Comparison of ENCODE assay signal across 8 mouse cellular contexts in genomic region chr2:25836291-25836690, GRCm38 (mm10). TPM values are rescaled to one million over a fixed set of nuclear protein-coding genes. Genes with fewer than 3 reads are reported as not detected.
DNase-seq lines count a peak whose midpoint lies in the region; ATAC-seq and TF ChIP-seq lines count a peak whose summit lies in the region.

No protein-coding gene starts in this region.

- no peaks in the 10 kb centered on the region for H3K79me2 ChIP-seq in liver, adult 2 months (ENCODE audit: control insufficient read depth, insufficient read depth, low read length)

- no peaks in the 10 kb centered on the region for H3K4me1 ChIP-seq in kidney, postnatal 0 days (replicated peaks; ENCODE audit: insufficient read depth, low read length)
- H3K4me1 ChIP-seq in liver, adult 2 months (ENCODE audit: control insufficient read depth, insufficient read depth, low read length), result no peaks in the 10 kb centered on the region
- H3K4me1 ChIP-seq in stomach, postnatal 0 days (replicated peaks; ENCODE audit: control insufficient read depth, insufficient read depth), result no peaks in the 10 kb centered on the region

- H3K4me3 ChIP-seq in kidney, postnatal 0 days (replicated peaks; ENCODE audit: low read depth, low read length), result no peak overlapping the region
- H3K4me3 ChIP-seq in liver, adult 2 months (ENCODE audit: insufficient read depth, low read depth, low read length), result no peak overlapping the region
- H3K4me3 ChIP-seq in stomach, postnatal 0 days (ENCODE audit: low read depth, low read length), result no peak overlapping the region

- H3K27me3 ChIP-seq in kidney, postnatal 0 days (ENCODE audit: insufficient read depth, low read length), result no peaks in the 10 kb centered on the region
- H3K27me3 ChIP-seq in liver, adult 2 months (ENCODE audit: control insufficient read depth, insufficient read depth, low read length), result no peaks in the 10 kb centered on the region
- H3K27me3 ChIP-seq in stomach, postnatal 0 days (ENCODE audit: control insufficient read depth, insufficient read depth, low read length), result no peaks in the 10 kb centered on the region

- DNase-seq in 416B (ENCODE audit: low read depth), result peak; percentile 68
- peak; percentile 70 for DNase-seq in adrenal gland, adult 2 months
- peak; percentile 81 for DNase-seq in embryo, embryonic 10.5 days (ENCODE audit: low spot score)
- DNase-seq in kidney, postnatal 0 days (ENCODE audit: low spot score), result peak; percentile 71
- DNase-seq in liver, adult 2 months (ENCODE audit: extremely low read depth, low read depth, low spot score), result peak; percentile 34
- DNase-seq in neural tube, embryonic 10.5 days (ENCODE audit: extremely low spot score, low spot score), result peak; percentile 77
- peak; percentile 83 for DNase-seq in stomach, postnatal 0 days (ENCODE audit: low spot score)

- H3K9me3 ChIP-seq in kidney, postnatal 0 days (replicated peaks; ENCODE audit: low read length), result no peaks in the 10 kb centered on the region
- H3K9me3 ChIP-seq in stomach, postnatal 0 days (ENCODE audit: control insufficient read depth, low read length), result no peaks in the 10 kb centered on the region

- ATAC-seq in granulocyte monocyte progenitor cell, adult 5-6 weeks (replicated peaks; ENCODE audit: poor library complexity, severe bottlenecking), result peak; percentile 67
- ATAC-seq in kidney, postnatal 0 days (replicated peaks; ENCODE audit: low FRiP score, low read depth), result peak; percentile 66
- ATAC-seq in stomach, postnatal 0 days (ENCODE audit: low FRiP score, low TSS enrichment), result peak; percentile 79

- no peak overlapping the region for H3K9ac ChIP-seq in kidney, postnatal 0 days (ENCODE audit: low read depth, low read length)
- no peak overlapping the region for H3K9ac ChIP-seq in liver, adult 2 months (ENCODE audit: low read depth, low read length)
- H3K9ac ChIP-seq in stomach, postnatal 0 days (ENCODE audit: low read length), result no peak overlapping the region

- TF ChIP-seq EP300 in stomach, postnatal 0 days (optimal IDR thresholded peaks at IDR 0.05), result no peak

- peak; percentile 95 for TF ChIP-seq CTCF in kidney, postnatal 0 days (IDR thresholded peaks at IDR 0.05; ENCODE audit: low read depth)
- TF ChIP-seq CTCF in liver, adult 2 months (IDR thresholded peaks at IDR 0.05; ENCODE audit: low read depth, low read length), result peak; percentile 87
- peak; percentile 94 for TF ChIP-seq CTCF in stomach, postnatal 0 days (IDR thresholded peaks at IDR 0.05; ENCODE audit: low read depth)

- H3K36me3 ChIP-seq in kidney, postnatal 0 days (ENCODE audit: insufficient read depth, low read length), result no peaks in the 10 kb centered on the region
- no peaks in the 10 kb centered on the region for H3K36me3 ChIP-seq in liver, adult 2 months (ENCODE audit: control insufficient read depth, insufficient read depth, low read length)
- no peaks in the 10 kb centered on the region for H3K36me3 ChIP-seq in stomach, postnatal 0 days (ENCODE audit: control insufficient read depth, insufficient read depth, low read length)

- no peak overlapping the region for H3K4me2 ChIP-seq in kidney, postnatal 0 days (ENCODE audit: low read length)
- no peak overlapping the region for H3K4me2 ChIP-seq in stomach, postnatal 0 days (replicated peaks; ENCODE audit: low read depth)

- WGBS in kidney, postnatal 0 days, result 44% methylated on average over 5 of the region's 5 CpGs
- WGBS in liver, adult 2 months, result 50% methylated on average over 5 of the region's 5 CpGs
- WGBS in stomach, postnatal 0 days, result 25% methylated on average over 5 of the region's 5 CpGs

- no peak overlapping the region for H3K27ac ChIP-seq in kidney, postnatal 0 days
- H3K27ac ChIP-seq in liver, adult 2 months (replicated peaks; ENCODE audit: insufficient read depth, low read depth, low read length), result no peak overlapping the region
- no peak overlapping the region for H3K27ac ChIP-seq in stomach, postnatal 0 days (replicated peaks)

- TF ChIP-seq POLR2A in liver, adult 2 months (IDR thresholded peaks at IDR 0.05; ENCODE audit: extremely low read depth, insufficient read depth, low read length), result no peak

RNA-seq across cellular contexts. Expression of gene Sohlh1, which starts 10.8 kb away (rescaled TPM):
- not detected for total RNA-seq in adrenal gland, adult 2 months (2021)
- polyA plus RNA-seq in adrenal gland, adult 2 months (2012; rRNA removed), result not detected in 2 replicates
- not detected in 2 replicates for total RNA-seq in granulocyte monocyte progenitor cell, adult 5-6 weeks (2014; fragmentation: Nextera tagmentation)
- not detected in 2 replicates for total RNA-seq in granulocyte monocyte progenitor cell, adult 5-6 weeks (2017)
- not detected in 2 replicates for polyA plus RNA-seq in kidney, postnatal 0 days (2015; fragmentation: Nextera tagmentation; extraction: Ambion mirVana)
- not detected in 2 replicates for total RNA-seq in liver, adult 2 months (2014; rRNA removed)
- not detected in 2 replicates for polyA plus RNA-seq in liver, adult 2 months (2012; rRNA removed)
- 0.10 TPM in 1 of 2 replicates, not detected in the other for polyA plus RNA-seq in stomach, postnatal 0 days (2015; fragmentation: Nextera tagmentation; extraction: Ambion mirVana)

RNA-seq across cellular contexts. Expression of gene Lcn9, which starts 13.3 kb away (rescaled TPM):
- not detected for total RNA-seq in adrenal gland, adult 2 months (2021)
- not detected in 2 replicates for polyA plus RNA-seq in adrenal gland, adult 2 months (2012; rRNA removed)
- not detected in 2 replicates for total RNA-seq in granulocyte monocyte progenitor cell, adult 5-6 weeks (2014; fragmentation: Nextera tagmentation)
- not detected in 2 replicates for total RNA-seq in granulocyte monocyte progenitor cell, adult 5-6 weeks (2017)
- not detected in 2 replicates for polyA plus RNA-seq in kidney, postnatal 0 days (2015; fragmentation: Nextera tagmentation; extraction: Ambion mirVana)
- total RNA-seq in liver, adult 2 months (2014; rRNA removed), result not detected in 2 replicates
- polyA plus RNA-seq in liver, adult 2 months (2012; rRNA removed), result not detected in 2 replicates
- not detected in 2 replicates for polyA plus RNA-seq in stomach, postnatal 0 days (2015; fragmentation: Nextera tagmentation; extraction: Ambion mirVana)

RNA-seq across cellular contexts. Expression of gene Glt6d1, which starts 20.6 kb away (rescaled TPM):
- total RNA-seq in adrenal gland, adult 2 months (2021), result not detected
- not detected in 2 replicates for polyA plus RNA-seq in adrenal gland, adult 2 months (2012; rRNA removed)
- not detected in 2 replicates for total RNA-seq in granulocyte monocyte progenitor cell, adult 5-6 weeks (2014; fragmentation: Nextera tagmentation)
- total RNA-seq in granulocyte monocyte progenitor cell, adult 5-6 weeks (2017), result not detected in 2 replicates
- polyA plus RNA-seq in kidney, postnatal 0 days (2015; fragmentation: Nextera tagmentation; extraction: Ambion mirVana), result not detected in 2 replicates
- total RNA-seq in liver, adult 2 months (2014; rRNA removed), result not detected in 2 replicates
- not detected in 2 replicates for polyA plus RNA-seq in liver, adult 2 months (2012; rRNA removed)
- not detected in 2 replicates for polyA plus RNA-seq in stomach, postnatal 0 days (2015; fragmentation: Nextera tagmentation; extraction: Ambion mirVana)

RNA-seq across cellular contexts. Expression of gene Kcnt1, which starts 27.2 kb away (rescaled TPM):
- total RNA-seq in adrenal gland, adult 2 months (2021), result 1 to 10 TPM; 1.9 to 2.9 TPM
- polyA plus RNA-seq in adrenal gland, adult 2 months (2012; rRNA removed), result 11.8 and 21.4 TPM in 2 replicates
- total RNA-seq in granulocyte monocyte progenitor cell, adult 5-6 weeks (2014; fragmentation: Nextera tagmentation), result not detected in 2 replicates
- not detected in 2 replicates for total RNA-seq in granulocyte monocyte progenitor cell, adult 5-6 weeks (2017)
- 0.18 and 0.24 TPM in 2 replicates for polyA plus RNA-seq in kidney, postnatal 0 days (2015; fragmentation: Nextera tagmentation; extraction: Ambion mirVana)
- under 0.01 TPM in 1 of 2 replicates, not detected in the other for total RNA-seq in liver, adult 2 months (2014; rRNA removed)
- polyA plus RNA-seq in liver, adult 2 months (2012; rRNA removed), result 0.02 and 0.11 TPM in 2 replicates
- 0.19 and 0.30 TPM in 2 replicates for polyA plus RNA-seq in stomach, postnatal 0 days (2015; fragmentation: Nextera tagmentation; extraction: Ambion mirVana)

RNA-seq across cellular contexts. Expression of gene Gm13539, which starts 54.2 kb away (rescaled TPM):
- not detected for total RNA-seq in adrenal gland, adult 2 months (2021)
- polyA plus RNA-seq in adrenal gland, adult 2 months (2012; rRNA removed), result not detected in 2 replicates
- not detected in 2 replicates for total RNA-seq in granulocyte monocyte progenitor cell, adult 5-6 weeks (2014; fragmentation: Nextera tagmentation)
- not detected in 2 replicates for total RNA-seq in granulocyte monocyte progenitor cell, adult 5-6 weeks (2017)
- not detected in 2 replicates for polyA plus RNA-seq in kidney, postnatal 0 days (2015; fragmentation: Nextera tagmentation; extraction: Ambion mirVana)
- not detected in 2 replicates for total RNA-seq in liver, adult 2 months (2014; rRNA removed)
- polyA plus RNA-seq in liver, adult 2 months (2012; rRNA removed), result not detected in 2 replicates
- polyA plus RNA-seq in stomach, postnatal 0 days (2015; fragmentation: Nextera tagmentation; extraction: Ambion mirVana), result 1.2 and 1.6 TPM in 2 replicates
